Mouse (Mus musculus) heart, embryonic 11.5 days (tissue): Measurements from ENCODE around the gene Slc39a3. TPM values are rescaled to one million over a fixed set of nuclear protein-coding genes. Genes with fewer than 3 reads are reported as not detected.
A peak's percentile ranks its signal among the peaks of the same experiment; 100 is the strongest.

Experiments
- ATAC-seq: fragments of 200-750 bp; cut with Nextera tagmentation; replicated peaks from 2 replicates; pipeline ENCODE4 v1.8.0; 2017; ENCODE audit warnings: moderate library complexity; ENCODE audit not compliant: insufficient number of reproducible peaks, low FRiP score, low TSS enrichment
- H3K27ac ChIP-seq: fragments of 300-500 bp; sonication (generic); 2 replicates; pipeline ENCODE4 v1.5.1; 2014; ENCODE audit warnings: mild to moderate bottlenecking, low read depth, low read length
- H3K27me3 ChIP-seq: fragments of 300-500 bp; sonication (generic); 2 replicates; pipeline ENCODE4 v1.6.1; 2014; ENCODE audit warnings: mild to moderate bottlenecking, low read length, mixed read lengths; ENCODE audit not compliant: control insufficient read depth, insufficient read depth
- H3K36me3 ChIP-seq: fragments of 300-500 bp; sonication (generic); 2 replicates; pipeline ENCODE4 v1.6.1; 2014; ENCODE audit warnings: mild to moderate bottlenecking, low read length, moderate library complexity, mixed read lengths; ENCODE audit not compliant: control insufficient read depth, insufficient read depth
- H3K4me1 ChIP-seq: fragments of 300-500 bp; sonication (generic); 2 replicates; pipeline ENCODE4 v1.6.1; 2014; ENCODE audit warnings: low read length; ENCODE audit not compliant: control insufficient read depth, insufficient read depth
- H3K4me2 ChIP-seq: fragments of 300-500 bp; sonication (generic); 2 replicates; pipeline ENCODE4 v1.6.1; 2014; ENCODE audit warnings: mild to moderate bottlenecking, moderate library complexity
- H3K4me3 ChIP-seq: fragments of 300-500 bp; sonication (generic); 2 replicates; pipeline ENCODE4 v1.5.1; 2014; ENCODE audit warnings: low read depth, low read length
- H3K9ac ChIP-seq: fragments of 300-500 bp; sonication (generic); 2 replicates; pipeline ENCODE4 v1.6.1; 2014; ENCODE audit warnings: mild to moderate bottlenecking, low read depth, low read length, moderate library complexity
- H3K9me3 ChIP-seq: fragments of 300-500 bp; sonication (generic); replicated peaks from 2 replicates; pipeline ENCODE4 v1.6.1; 2016; ENCODE audit warnings: low read length; ENCODE audit not compliant: control insufficient read depth
- WGBS: fragments of 180-500 bp; shearing (Covaris S2); extraction: QIAGEN DNeasy Blood & Tissue Kit; methylation state at CpG from one replicate; pipeline ENCODE4 v1.1.7; 2014; ENCODE audit not compliant: insufficient replicate concordance; 5-methylcytosine and 5-hydroxymethylcytosine counted together
- polyA plus RNA-seq: library from polyadenylated mRNA; unstranded; fragments of >200 nt; fragmentation: Nextera tagmentation; extraction: Ambion mirVana; gene quantifications from 2 replicates; pipeline ENCODE4 v1.2.1, GENCODE M21; 2014

The Slc39a3 gene
- polyA plus RNA-seq, 1 experiment from 2014 or later: 3.9 TPM

DNA sequence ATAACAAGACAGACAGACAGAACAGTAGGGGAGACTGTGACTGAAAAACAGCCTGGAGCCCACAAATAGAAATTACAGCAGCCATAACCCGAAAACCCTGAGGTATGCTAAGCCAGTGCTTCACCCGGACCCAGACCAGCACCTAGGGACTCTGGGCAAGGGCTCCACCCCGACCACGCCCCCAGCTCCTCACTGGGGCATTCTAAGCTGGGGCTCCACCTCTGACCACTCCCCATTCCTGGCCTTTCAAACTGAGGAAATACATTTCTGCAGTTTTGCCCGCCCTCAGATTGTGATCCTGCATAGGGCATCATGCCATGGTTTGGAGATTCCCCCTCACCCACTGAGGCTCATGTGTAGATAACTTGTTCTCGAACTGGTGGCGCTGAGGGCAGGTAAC lies 30.0 kb downstream of the Slc39a3 start:
- Histone ChIP-seq H3K27ac (no peak overlapping the region), H3K36me3 (no peaks in the 10 kb centered on the region), H3K27me3 (peaks cover 5% of the 10 kb centered on the region; the same call in 1 of the 2 replicates), H3K4me3 (no peak overlapping the region), H3K9ac (no peak overlapping the region), H3K4me1 (no peaks in the 10 kb centered on the region), H3K4me2 (no peak overlapping the region), H3K9me3 (no peaks in the 10 kb centered on the region)
- no peak for ATAC-seq
- 28% methylated on average over 7 of the region's 7 CpGs for WGBS

GRCm38 (mm10) chr10:81006005-81006677 lies 31.1 kb downstream of the Slc39a3 start:
- Histone ChIP-seq H3K4me1 (peaks cover under 1% of the 10 kb centered on the region; the same call in 1 of the 2 replicates), H3K4me2 (no peak overlapping the region), H3K27ac (no peak overlapping the region), H3K36me3 (no peaks in the 10 kb centered on the region), H3K27me3 (peaks cover 4% of the 10 kb centered on the region; the same call in 1 of the 2 replicates), H3K9ac (no peak overlapping the region), H3K9me3 (no peaks in the 10 kb centered on the region), H3K4me3 (no peak overlapping the region)
- 83% methylated on average over 7 of the region's 7 CpGs for WGBS
- no peak for ATAC-seq

- 59% methylated on average over 10 of the region's 10 CpGs for WGBS
- H3K9ac ChIP-seq: 0 out of 2 replicates have a peak overlapping the region, but pooled peaks have one; percentile 4
- ATAC-seq: no peak
Observed at GRCm38 (mm10) chr10:81001161-81001560, 36.1 kb downstream of the Slc39a3 start.

DNA sequence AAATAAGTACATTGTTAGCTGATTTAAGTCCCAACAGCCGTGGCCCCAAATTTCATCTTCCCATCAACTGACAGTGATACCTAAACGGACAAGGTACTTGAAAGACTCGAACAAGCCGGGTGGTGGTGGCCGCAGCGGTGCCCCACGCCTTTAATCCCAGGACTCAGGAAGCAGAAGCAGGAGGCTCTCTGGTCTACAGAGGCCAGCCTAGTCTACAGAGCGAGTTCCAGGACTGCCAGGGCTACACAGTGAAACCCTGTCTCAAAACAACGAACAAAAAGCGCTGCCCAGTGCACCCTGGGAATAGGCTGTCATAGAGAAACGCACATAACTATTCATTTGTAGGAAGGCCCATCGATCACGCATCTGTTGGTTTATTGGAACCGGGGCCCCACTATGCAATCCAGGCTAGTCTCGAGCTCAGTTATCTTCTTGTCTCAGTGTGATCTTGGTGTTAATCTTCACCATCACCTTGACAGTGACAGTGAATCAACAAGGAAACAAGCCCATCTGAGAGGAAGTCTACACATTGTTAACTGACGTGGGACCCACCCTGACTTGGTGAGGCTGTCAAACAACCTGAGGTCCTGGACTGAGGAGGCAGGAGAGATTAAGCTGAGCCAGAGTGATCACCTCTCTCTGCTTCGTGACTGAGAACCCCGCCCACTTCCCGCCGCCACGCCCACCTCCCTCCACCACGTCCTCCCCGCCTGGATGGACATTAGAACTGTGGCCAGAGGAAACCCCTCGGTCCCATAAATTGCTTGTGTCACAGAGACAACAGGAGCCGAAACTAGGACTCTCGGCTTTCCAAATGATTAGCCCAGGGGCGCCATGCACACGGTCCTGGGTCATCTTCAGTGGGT lies 36.8 kb downstream of the Slc39a3 start:
- no peak for ATAC-seq
- peaks cover 20% of the 10 kb centered on the region for H3K27me3 ChIP-seq
- no peaks in the 10 kb centered on the region for H3K36me3 ChIP-seq
- no peak overlapping the region for H3K27ac ChIP-seq
- WGBS: 44% methylated on average over 28 of the region's 28 CpGs
- peaks cover 4% of the 10 kb centered on the region; the same call in 1 of the 2 replicates for H3K4me1 ChIP-seq
- H3K4me2 ChIP-seq: no peak overlapping the region
- H3K9ac ChIP-seq: 0 out of 2 replicates have a peak overlapping the region, but pooled peaks have one; percentile 4
- H3K9me3 ChIP-seq: no peaks in the 10 kb centered on the region
- no peak overlapping the region for H3K4me3 ChIP-seq

More at GRCm38 (mm10) chr10:81001161-81001560, 36.1 kb downstream of the Slc39a3 start:
- no peak overlapping the region for H3K4me2 ChIP-seq
- no peaks in the 10 kb centered on the region for H3K36me3 ChIP-seq
- peaks cover 4% of the 10 kb centered on the region; the same call in 1 of the 2 replicates for H3K4me1 ChIP-seq
- peaks cover 20% of the 10 kb centered on the region for H3K27me3 ChIP-seq
- no peaks in the 10 kb centered on the region for H3K9me3 ChIP-seq
- H3K27ac ChIP-seq: no peak overlapping the region
- H3K4me3 ChIP-seq: no peak overlapping the region

DNA sequence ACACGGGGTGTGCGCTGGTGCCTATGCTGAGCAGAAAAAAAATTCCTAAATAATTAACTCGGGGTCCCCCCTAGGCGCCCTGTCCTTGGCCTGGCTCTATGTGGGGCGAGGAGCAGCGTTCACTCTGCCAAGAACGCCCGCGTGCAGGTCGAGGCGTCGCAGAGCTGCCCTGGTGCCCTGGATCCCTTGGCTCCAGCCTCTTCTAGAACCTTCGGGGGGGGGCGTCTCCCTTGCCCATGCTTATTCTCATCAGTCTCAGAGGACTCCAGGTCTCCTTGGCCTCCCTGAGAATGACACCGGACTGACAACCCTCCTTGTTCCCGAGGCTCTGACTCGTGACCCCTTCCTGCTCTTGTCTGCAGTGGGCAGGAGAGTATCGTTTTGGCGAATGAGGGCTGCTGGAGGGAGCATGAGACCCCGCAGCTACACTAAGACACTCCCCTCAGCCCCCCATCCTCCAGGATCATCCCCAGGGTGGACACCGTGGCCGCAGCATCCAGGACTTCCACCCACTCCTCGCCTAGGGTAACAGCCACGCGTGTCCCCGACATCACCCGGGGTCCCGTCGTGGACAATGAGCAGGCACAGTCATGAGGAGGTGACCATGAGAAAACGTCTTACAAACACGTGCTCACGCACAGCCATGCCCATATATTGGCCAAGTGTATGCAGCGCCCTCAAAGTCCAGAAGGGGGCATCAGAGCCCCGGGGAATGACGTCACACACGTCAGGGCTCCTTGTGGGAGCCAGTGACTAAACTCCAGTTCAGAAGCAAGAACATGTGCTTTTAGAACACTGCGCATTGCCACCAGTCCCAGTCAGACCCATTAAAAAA lies 37.6 kb downstream of the Slc39a3 start:
- H3K27me3 ChIP-seq: peaks cover 20% of the 10 kb centered on the region
- H3K27ac ChIP-seq: no peak overlapping the region
- no peaks in the 10 kb centered on the region for H3K36me3 ChIP-seq
- H3K4me2 ChIP-seq: no peak overlapping the region
- H3K4me3 ChIP-seq: no peak overlapping the region
- no peak overlapping the region for H3K9ac ChIP-seq
- peaks cover 7% of the 10 kb centered on the region; the same call in 1 of the 2 replicates for H3K4me1 ChIP-seq
- H3K9me3 ChIP-seq: no peaks in the 10 kb centered on the region
- ATAC-seq: 0 out of 2 replicates have a peak, but pooled peaks have one; percentile 16
- WGBS: 30% methylated on average over 37 of the region's 37 CpGs

DNA sequence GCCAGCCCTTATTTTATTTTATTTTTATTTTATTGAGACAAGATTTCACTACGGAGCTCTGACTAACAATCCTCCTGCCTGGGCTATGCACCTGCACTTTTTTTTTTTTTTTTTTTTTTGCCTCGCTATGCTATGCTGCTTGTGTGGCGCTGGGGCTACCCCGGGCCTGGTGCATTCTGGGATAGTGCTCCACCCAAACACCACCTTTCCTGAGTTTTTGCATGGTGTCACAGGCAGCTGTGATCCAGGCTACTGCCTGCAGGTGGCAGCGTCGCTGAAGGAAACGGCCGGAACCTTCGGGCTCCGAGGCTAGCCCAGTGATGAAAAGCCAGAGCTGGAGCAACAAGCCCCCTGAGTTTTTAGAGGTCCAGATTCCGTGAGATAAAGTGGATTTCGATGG lies 38.4 kb downstream of the Slc39a3 start:
- H3K27me3 ChIP-seq: peaks cover 20% of the 10 kb centered on the region
- 13% methylated on average over 12 of the region's 12 CpGs for WGBS
- H3K4me1 ChIP-seq: peaks cover 7% of the 10 kb centered on the region; the same call in 1 of the 2 replicates
- H3K4me3 ChIP-seq: no peak overlapping the region
- H3K9ac ChIP-seq: no peak overlapping the region
- H3K4me2 ChIP-seq: no peak overlapping the region
- no peak for ATAC-seq
- no peak overlapping the region for H3K27ac ChIP-seq
- no peaks in the 10 kb centered on the region for H3K9me3 ChIP-seq
- no peaks in the 10 kb centered on the region for H3K36me3 ChIP-seq

GRCm38 (mm10) chr10:80998021-80998420 lies 39.2 kb downstream of the Slc39a3 start:
- H3K27me3 ChIP-seq: peaks cover 25% of the 10 kb centered on the region
- H3K9me3 ChIP-seq: no peaks in the 10 kb centered on the region
- no peak overlapping the region for H3K4me3 ChIP-seq
- no peak overlapping the region for H3K27ac ChIP-seq
- peaks cover 7% of the 10 kb centered on the region; the same call in 1 of the 2 replicates for H3K4me1 ChIP-seq
- no peak overlapping the region for H3K4me2 ChIP-seq
- 39% methylated on average over 14 of the region's 14 CpGs for WGBS
- no peaks in the 10 kb centered on the region for H3K36me3 ChIP-seq
- ATAC-seq: no peak
- H3K9ac ChIP-seq: no peak overlapping the region

- no peaks in the 10 kb centered on the region for H3K36me3 ChIP-seq
- H3K27ac ChIP-seq: no peak overlapping the region
- 73% methylated on average over 8 of the region's 8 CpGs for WGBS
- no peaks in the 10 kb centered on the region for H3K9me3 ChIP-seq
- no peak overlapping the region for H3K4me3 ChIP-seq
- no peak for ATAC-seq
- peaks cover 28% of the 10 kb centered on the region for H3K27me3 ChIP-seq
- H3K4me1 ChIP-seq: peaks cover 7% of the 10 kb centered on the region; the same call in 1 of the 2 replicates
- H3K4me2 ChIP-seq: no peak overlapping the region
- H3K9ac ChIP-seq: no peak overlapping the region
Observed at GRCm38 (mm10) chr10:80997332-80997731, 39.9 kb downstream of the Slc39a3 start.
